Mouse (Mus musculus) embryonic facial prominence, embryonic 14.5 days (tissue): Measurements from ENCODE around the gene Itga1. TPM values are rescaled to one million over a fixed set of nuclear protein-coding genes. Genes with fewer than 3 reads are reported as not detected.

Experiments used
- ATAC-seq: fragments of 200-750 bp; cut with Nextera tagmentation; 2 replicates; pipeline ENCODE4 v1.8.0; 2017; ENCODE audit warnings: low read depth, moderate number of reproducible peaks, moderate TSS enrichment
- DNase-seq: peaks from one replicate; pipeline ENCODE4 v3.0.0-alpha.2; 2015; ENCODE audit warnings: low spot score
- H3K27ac ChIP-seq: fragments of 300-500 bp; sonication (generic); replicated peaks from 2 replicates; pipeline ENCODE4 v1.5.1; 2014; ENCODE audit warnings: low read depth, mild to moderate bottlenecking, low read length, moderate library complexity
- H3K27me3 ChIP-seq: fragments of 300-500 bp; sonication (generic); replicated peaks from 2 replicates; pipeline ENCODE4 v1.6.1; 2014; ENCODE audit warnings: low read length; ENCODE audit not compliant: control insufficient read depth, insufficient read depth
- H3K36me3 ChIP-seq: fragments of 300-500 bp; sonication (generic); 2 replicates; pipeline ENCODE4 v1.6.1; 2014; ENCODE audit warnings: low read length, mixed read lengths; ENCODE audit not compliant: control insufficient read depth, insufficient read depth
- H3K4me1 ChIP-seq: fragments of 300-500 bp; sonication (generic); 2 replicates; pipeline ENCODE4 v1.6.1; 2014; ENCODE audit warnings: antibody characterized with exemption, low read length; ENCODE audit not compliant: control insufficient read depth, insufficient read depth
- H3K4me2 ChIP-seq: fragments of 300-500 bp; sonication (generic); 2 replicates; pipeline ENCODE4 v1.6.1; 2014; ENCODE audit warnings: low read depth, mild to moderate bottlenecking, low read length, moderate library complexity, mixed read lengths
- H3K4me3 ChIP-seq: fragments of 300-500 bp; sonication (generic); 2 replicates; pipeline ENCODE4 v1.5.1; 2014; ENCODE audit warnings: low read depth, mild to moderate bottlenecking, low read length
- H3K9ac ChIP-seq: fragments of 300-500 bp; sonication (generic); 2 replicates; pipeline ENCODE4 v1.6.1; 2014; ENCODE audit warnings: low read depth, mild to moderate bottlenecking, low read length, moderate library complexity, mixed read lengths
- H3K9me3 ChIP-seq: fragments of 300-500 bp; sonication (generic); 2 replicates; pipeline ENCODE4 v1.6.1; 2016; ENCODE audit warnings: low read length; ENCODE audit not compliant: control insufficient read depth
- WGBS: fragments of 180-500 bp; shearing (Covaris S2); extraction: QIAGEN DNeasy Blood & Tissue Kit; methylation state at CpG from one replicate; pipeline ENCODE4 v1.1.7; 2014; 5-methylcytosine and 5-hydroxymethylcytosine counted together
- polyA plus RNA-seq: library from polyadenylated mRNA; unstranded; fragments of >200 nt; fragmentation: Nextera tagmentation; extraction: Ambion mirVana; gene quantifications from 2 replicates; pipeline ENCODE4 v1.2.1, GENCODE M21; 2014

The Itga1 gene
- polyA plus RNA-seq, 1 experiment from 2014 or later, result 12.6 TPM

GRCm38 (mm10) chr13:115022117-115022787 lies 79.5 kb downstream of the Itga1 start:
- Histone ChIP-seq H3K4me1 (no peaks in the 10 kb centered on the region), H3K27me3 (no peaks in the 10 kb centered on the region), H3K4me2 (no peak overlapping the region), H3K9ac (no peak overlapping the region), H3K36me3 (no peaks in the 10 kb centered on the region), H3K9me3 (no peaks in the 10 kb centered on the region), H3K27ac (no peak overlapping the region), H3K4me3 (no peak overlapping the region)
- ATAC-seq, result no peak
- 74% methylated on average over 6 of the region's 6 CpGs for WGBS
- no peak for DNase-seq

GRCm38 (mm10) chr13:115021411-115021810 lies 80.4 kb downstream of the Itga1 start:
- no peak overlapping the region for H3K27ac ChIP-seq
- no peak overlapping the region for H3K4me3 ChIP-seq
- H3K4me2 ChIP-seq, result no peak overlapping the region
- no peaks in the 10 kb centered on the region for H3K9me3 ChIP-seq
- no peaks in the 10 kb centered on the region for H3K36me3 ChIP-seq
- ATAC-seq, result no peak
- H3K27me3 ChIP-seq, result no peaks in the 10 kb centered on the region
- DNase-seq, result no peak
- no peak overlapping the region for H3K9ac ChIP-seq
- H3K4me1 ChIP-seq, result no peaks in the 10 kb centered on the region
- 69% methylated on average over 10 of the region's 10 CpGs for WGBS

GRCm38 (mm10) chr13:115020727-115021126 lies 81.0 kb downstream of the Itga1 start:
- Histone ChIP-seq H3K4me3 (no peak overlapping the region), H3K27me3 (no peaks in the 10 kb centered on the region), H3K9ac (no peak overlapping the region), H3K9me3 (no peaks in the 10 kb centered on the region), H3K4me1 (no peaks in the 10 kb centered on the region), H3K27ac (no peak overlapping the region), H3K4me2 (no peak overlapping the region), H3K36me3 (no peaks in the 10 kb centered on the region)
- whole genome bisulfite sequencing, result 97% methylated on average over 4 of the region's 4 CpGs
- ATAC-seq (no peak), DNase-seq (no peak)

DNA sequence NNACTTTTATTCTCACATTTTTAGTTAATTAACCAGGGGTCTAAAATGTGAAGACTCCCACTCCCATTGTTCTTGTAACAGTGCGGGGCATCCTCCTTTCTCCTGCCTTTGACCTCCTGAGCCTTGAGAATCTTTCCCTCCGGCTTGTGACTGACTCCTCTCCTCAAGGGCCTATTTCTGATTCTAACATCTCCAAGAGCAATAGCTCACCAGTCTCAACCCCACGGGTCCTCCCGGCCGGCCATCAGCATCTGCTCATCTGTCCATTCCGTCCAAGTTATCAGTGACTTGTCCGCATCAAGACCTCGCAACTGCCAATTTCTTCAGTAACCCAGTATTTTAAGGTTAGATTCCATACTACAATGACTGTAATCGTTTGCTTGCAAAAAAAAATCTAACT lies 84.2 kb downstream of the Itga1 start:
- DNase-seq (no peak), ATAC-seq (no peak)
- Histone ChIP-seq H3K9ac (no peak overlapping the region), H3K4me3 (no peak overlapping the region), H3K36me3 (no peaks in the 10 kb centered on the region), H3K4me2 (no peak overlapping the region), H3K9me3 (no peaks in the 10 kb centered on the region), H3K27me3 (no peaks in the 10 kb centered on the region), H3K27ac (no peak overlapping the region), H3K4me1 (no peaks in the 10 kb centered on the region)
- 96% methylated on average over 9 of the region's 9 CpGs for WGBS

DNA sequence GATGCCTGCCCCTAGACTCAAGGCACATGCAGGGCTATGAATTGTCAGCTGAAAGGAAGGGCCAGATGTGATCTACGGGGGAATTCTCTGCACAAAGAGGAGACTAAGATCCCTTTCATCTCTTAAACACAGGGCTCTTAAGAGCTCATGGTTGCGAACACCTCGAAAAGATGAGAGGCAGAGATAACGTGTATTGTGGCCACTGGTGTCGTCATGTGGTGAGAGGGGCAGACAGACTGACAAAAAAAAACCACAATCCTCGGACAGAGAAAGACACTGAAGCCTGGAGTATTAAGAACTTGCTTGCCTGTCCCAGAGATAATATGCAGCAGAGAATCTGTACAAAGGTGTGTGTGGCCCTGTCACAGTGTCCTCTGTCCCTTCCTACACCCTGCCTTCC lies 90.2 kb downstream of the Itga1 start:
- DNase-seq, result no peak
- Histone ChIP-seq H3K27me3 (no peaks in the 10 kb centered on the region), H3K4me3 (no peak overlapping the region), H3K27ac (no peak overlapping the region), H3K9ac (no peak overlapping the region), H3K4me1 (no peaks in the 10 kb centered on the region), H3K36me3 (no peaks in the 10 kb centered on the region), H3K4me2 (no peak overlapping the region), H3K9me3 (no peaks in the 10 kb centered on the region)
- no peak for ATAC-seq
- WGBS, result 58% methylated on average over 6 of the region's 6 CpGs

- 35% methylated on average over 9 of the region's 9 CpGs for WGBS
- no peak overlapping the region for H3K4me3 ChIP-seq
Observed at GRCm38 (mm10) chr13:115006213-115006835, 95.4 kb downstream of the Itga1 start.

DNA sequence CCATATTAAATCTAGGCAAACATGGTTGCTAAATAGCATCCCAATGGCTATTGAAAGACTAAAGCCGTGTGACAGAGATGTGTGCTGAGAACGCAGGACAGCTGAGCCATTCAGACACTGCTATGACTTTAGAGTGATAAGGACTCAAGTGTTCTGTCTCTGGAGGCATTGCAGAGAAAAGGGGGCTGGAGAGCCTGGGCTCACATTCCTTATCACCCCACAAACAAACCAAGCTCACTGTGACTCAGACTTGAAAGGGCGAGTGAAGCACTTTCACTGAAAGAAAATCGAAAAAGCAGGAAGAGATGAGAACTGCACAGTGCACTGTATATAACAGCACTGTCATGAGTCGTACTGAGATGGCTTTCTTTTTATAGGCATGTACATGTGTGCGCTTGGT lies 96.4 kb downstream of the Itga1 start:
- Histone ChIP-seq H3K27ac (no peak overlapping the region), H3K4me3 (no peak overlapping the region), H3K4me1 (no peaks in the 10 kb centered on the region; the same call in 1 of the 2 replicates), H3K27me3 (no peaks in the 10 kb centered on the region), H3K9me3 (no peaks in the 10 kb centered on the region), H3K4me2 (no peak overlapping the region), H3K9ac (no peak overlapping the region), H3K36me3 (no peaks in the 10 kb centered on the region)
- ATAC-seq, result no peak
- WGBS, result 80% methylated on average over 6 of the region's 6 CpGs
- no peak for DNase-seq

More at GRCm38 (mm10) chr13:115006213-115006835, 95.4 kb downstream of the Itga1 start:
- DNase-seq (peak; percentile 32), ATAC-seq (0 out of 2 replicates have a peak, but pooled peaks have one; percentile 41)
- no peak overlapping the region; the same call in 1 of the 2 replicates for H3K27ac ChIP-seq
- H3K27me3 ChIP-seq, result no peaks in the 10 kb centered on the region
- H3K9ac ChIP-seq, result no peak overlapping the region
- no peaks in the 10 kb centered on the region; the same call in 1 of the 2 replicates for H3K4me1 ChIP-seq
- H3K36me3 ChIP-seq, result no peaks in the 10 kb centered on the region
- H3K9me3 ChIP-seq, result no peaks in the 10 kb centered on the region
- no peak overlapping the region for H3K4me2 ChIP-seq

DNA sequence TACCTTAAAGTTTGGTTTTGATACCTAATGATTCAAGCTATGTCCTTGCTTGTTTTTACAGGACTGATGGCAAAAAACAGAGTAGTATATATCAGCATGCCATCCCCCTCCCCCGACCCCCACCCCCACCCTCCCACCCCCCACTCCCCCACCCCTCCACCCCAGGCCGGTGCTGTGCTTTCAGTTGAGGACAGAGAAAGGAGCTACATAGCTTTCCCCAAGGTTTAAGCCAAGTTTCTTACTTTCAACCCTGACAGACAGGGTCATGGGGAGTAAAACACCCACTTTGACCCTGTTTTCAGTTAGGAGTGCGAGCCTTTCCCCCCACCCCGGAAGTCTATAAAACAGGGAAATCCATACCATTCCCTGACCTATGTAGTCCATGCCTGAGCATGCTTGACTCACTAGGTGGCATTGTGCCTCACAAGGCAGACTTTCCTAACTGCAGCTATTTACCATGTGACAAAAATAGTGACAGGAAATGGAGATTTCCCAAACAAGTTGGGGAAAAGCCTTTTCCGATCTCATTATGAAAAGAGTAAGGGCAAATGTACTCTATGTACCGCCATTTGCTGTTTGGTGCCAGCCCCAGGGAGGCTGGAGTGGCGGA lies 98.2 kb downstream of the Itga1 start:
- Histone ChIP-seq H3K9ac (no peak overlapping the region), H3K4me2 (0 out of 2 replicates have a peak overlapping the region, but pooled peaks have one; percentile 11), H3K4me3 (no peak overlapping the region), H3K27ac (no peak overlapping the region), H3K4me1 (no peaks in the 10 kb centered on the region; the same call in 1 of the 2 replicates), H3K9me3 (no peaks in the 10 kb centered on the region), H3K36me3 (no peaks in the 10 kb centered on the region), H3K27me3 (no peaks in the 10 kb centered on the region)
- DNase-seq (peak; percentile 16), ATAC-seq (0 out of 2 replicates have a peak, but pooled peaks have one; percentile 26)
- WGBS, result 28% methylated on average over 7 of the region's 7 CpGs
